Mouse (Mus musculus) thymus, adult 18-20 months (tissue): ENCODE results near the gene Armt1.

Experiments
- DNase-seq, 2 experiments: peaks; one replicate each; pipeline ENCODE4 v3.0.0; 2022; ENCODE audit warnings: mixed read lengths in 2 of 2

Armt1 gene

DNA sequence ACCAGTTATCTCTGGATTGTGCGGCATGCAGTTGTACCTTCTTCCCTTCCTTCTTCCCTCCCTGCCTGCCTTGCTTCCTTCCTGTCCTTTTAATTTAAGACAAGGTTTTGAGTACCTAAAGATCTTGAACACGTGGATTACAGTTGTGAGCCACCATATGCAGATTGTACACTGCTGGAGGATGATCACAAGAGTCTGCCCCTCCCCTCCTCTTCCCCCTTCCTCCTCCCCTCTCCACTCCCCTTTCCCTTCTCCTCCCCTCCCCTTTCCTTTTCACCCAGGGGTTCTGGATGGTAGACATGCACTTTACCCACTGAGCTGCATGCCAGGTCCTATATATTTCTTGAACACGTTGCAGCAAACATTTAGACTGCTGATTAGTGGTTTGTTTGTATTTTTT is 3.1 kb downstream of the Armt1 start:
- DNase-seq = no peak

DNA sequence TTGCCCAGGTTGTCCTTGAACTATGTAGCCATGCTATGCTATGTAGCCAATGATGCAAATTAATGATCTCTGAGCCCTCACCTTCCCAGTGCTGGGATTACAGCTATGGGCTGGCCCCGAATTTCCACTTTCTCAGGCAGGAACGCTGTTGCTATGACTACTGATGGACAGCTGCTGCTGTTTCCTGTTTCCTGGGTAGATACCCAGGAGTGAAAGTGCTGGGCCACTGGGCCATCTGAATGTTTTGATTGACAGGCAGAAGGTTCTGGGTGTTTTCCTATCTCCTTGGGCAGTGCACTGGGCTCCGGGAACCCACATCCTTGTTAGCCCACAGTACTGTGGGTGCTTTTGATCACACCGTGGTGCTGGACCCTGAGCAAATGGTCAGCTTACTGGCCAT is 24.1 kb downstream of the Armt1 start:
- DNase-seq = no peak

DNA sequence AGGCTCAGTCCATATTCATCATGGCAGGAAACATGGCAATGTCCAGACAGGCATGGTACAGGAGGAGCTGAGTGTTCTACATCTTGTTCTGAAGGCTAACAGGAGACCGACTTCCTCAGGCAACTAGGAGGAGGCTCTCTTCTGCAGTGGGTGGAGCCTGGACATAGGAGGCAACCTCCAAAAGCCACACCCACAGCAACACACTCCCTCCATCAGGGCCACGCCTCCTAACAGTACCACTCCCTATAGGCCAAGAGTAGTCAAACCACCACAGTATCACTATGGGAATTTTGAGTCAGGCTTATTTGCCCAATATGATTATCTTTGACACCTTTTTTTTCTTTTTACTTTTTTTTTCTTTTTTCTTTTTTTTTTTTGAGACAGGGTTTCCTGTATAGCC is 27.9 kb downstream of the Armt1 start:
- DNase-seq = no peak

DNA sequence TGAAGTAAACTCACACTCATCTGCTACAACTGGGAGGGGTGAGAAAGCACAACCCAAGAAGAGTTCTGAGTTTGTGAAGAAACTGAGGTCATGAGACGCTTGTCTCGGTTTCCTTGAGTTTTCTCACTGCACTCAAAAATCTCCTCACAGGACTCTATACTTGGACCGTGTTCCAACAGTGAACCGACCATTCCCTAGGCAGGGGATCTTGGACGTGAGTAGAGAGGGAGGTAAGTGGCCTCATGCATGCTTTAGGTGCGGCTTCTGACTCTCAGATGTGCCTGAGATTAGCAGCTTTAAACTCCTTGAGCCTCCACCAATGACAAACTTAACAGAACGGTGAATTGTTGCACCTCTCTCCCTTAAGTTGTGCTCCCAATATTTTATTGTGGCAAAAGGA is 33.5 kb downstream of the Armt1 start:
- no peak for DNase-seq

DNA sequence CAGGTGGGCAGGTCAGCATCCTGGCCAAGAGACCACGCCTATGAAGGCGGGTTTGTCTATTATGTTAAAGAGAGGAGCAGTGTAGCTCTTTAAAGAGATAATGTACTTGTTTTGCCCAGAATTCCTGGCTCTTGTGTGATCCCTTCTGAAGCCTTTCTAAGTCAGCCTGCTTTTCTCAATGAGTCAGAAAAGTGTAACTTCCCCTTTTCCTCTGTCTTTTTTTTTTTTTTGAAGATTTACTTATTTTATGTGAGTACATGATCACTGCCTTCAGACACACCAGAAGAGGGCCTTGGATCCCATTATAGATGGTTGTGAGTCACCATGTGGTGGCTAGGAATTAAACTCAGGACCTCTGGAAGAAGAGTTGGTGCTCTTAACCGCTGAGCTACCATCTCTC is 37.1 kb downstream of the Armt1 start:
- DNase-seq = no peak

DNA sequence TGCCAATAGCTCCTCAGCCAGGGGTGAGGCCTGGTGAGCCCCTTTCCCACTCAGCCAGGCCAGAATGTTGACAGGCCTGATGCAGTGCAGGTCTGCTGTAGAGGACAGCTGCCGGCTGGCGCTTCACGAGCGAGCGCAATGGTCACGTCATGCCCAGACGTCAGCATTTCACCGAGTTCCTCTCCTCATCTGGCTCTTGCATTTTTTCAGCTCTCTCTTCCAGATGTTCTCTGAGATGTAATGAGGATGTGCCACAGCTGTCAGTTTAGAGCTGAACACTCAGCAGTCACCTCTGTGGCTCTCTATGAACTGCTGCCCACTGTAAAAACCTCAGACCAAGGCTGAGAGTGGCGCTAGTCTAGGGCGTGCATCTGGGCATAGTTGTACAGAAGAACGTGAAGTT is 41.3 kb downstream of the Armt1 start:
- DNase-seq = no peak

DNA sequence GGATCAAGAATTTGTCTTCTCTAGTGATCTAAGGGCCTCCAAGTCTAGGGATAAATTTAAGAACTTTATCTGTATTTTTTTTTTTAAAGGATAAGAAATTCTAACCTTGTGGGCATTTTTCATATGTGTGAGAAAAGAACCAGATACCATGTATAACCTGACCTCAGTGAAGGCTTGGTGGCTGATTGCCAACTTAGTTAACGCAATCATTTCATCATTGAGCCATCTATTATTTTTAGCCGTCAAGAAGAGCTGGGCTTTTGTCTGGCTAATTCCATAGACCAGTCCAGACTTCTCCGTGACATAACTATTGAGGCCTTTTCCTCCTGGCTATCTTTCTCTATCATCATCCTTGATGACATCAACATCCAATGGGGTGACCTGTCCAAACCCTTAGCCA is 43.2 kb downstream of the Armt1 start:
- DNase-seq = no peak

DNA sequence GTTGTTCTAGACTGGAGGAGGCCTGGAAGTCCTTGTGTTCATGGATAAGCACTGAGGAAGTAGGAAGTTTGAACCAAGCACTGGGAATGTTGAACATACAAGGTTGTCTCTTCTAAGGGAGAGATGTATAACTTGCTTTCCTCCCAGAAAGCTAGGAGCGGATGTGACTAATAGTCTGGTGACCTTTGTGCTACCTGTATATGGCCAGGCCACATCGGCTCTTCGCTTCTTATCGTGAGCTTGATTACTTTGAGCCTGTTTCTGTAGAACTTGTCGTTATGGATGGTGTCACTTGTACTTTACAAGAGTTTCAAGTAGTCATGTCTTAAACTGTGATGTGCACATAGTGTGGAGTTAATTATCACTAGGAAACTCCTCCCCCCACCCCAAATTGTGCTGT is 44.3 kb downstream of the Armt1 start:
- DNase-seq = no peak

DNA sequence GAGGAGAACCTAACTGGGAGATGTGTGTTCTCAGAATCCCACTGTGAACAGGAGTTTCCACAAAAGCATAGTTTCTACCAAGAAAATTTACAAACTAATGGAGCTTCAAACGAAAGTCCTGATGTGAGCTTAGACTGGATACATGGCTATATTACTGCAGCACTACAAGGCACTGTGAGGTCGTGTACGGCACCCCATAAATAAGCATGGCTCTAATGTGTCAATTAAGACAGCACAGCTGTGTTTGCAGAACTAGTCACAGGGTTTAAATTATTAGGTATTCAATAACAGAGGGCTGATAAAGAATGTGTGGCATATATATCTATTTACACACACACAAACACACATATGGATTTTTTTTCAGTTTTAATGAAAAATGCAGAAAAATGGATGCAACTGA is 48.7 kb downstream of the Armt1 start:
- no peak for DNase-seq

DNA sequence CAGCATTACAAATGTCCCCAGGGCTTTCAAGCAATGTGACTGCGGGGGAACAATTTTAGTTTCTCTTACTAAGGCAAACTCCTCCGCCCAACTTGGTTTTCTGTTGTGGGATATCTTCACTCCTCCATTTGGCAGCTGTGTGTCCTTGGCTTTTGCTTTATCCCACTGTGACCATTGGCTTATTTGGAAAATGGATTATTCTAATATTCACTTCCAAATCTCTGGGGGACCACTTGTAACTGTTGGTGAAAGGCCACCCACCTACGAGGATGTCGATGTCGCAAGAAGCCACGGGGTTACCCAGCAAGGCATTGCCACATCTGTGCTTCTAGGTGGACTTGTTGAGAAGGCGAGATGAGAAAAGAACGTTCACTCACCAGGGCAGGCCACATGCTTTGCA is 49.4 kb downstream of the Armt1 start:
- DNase-seq = no peak

DNA sequence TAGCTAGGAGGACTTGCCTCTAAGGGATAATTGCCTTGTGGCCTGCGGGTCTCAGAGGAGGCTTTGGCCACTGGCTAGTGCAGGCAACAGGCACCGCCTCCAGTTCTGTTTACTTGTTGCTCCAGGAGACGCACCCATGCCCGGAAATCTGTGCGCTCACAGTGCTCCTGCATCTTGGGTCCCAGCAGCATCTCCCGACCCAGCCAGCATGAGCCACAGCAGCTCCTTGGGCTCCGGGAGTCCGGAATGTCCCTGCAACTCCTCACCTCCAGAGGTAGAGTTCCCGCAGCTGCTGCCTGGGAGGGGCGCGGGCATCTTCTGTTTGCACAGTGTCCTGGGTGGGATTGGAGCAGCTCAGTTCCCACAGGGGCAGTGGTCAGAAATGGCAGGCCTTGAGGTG is 50.1 kb downstream of the Armt1 start, which contains the start of gene Ccdc170:
Gene Ccdc170, plus strand, starts transcription at position 148 of the 400 bp plus-strand sequence.
- no peak for DNase-seq

DNA sequence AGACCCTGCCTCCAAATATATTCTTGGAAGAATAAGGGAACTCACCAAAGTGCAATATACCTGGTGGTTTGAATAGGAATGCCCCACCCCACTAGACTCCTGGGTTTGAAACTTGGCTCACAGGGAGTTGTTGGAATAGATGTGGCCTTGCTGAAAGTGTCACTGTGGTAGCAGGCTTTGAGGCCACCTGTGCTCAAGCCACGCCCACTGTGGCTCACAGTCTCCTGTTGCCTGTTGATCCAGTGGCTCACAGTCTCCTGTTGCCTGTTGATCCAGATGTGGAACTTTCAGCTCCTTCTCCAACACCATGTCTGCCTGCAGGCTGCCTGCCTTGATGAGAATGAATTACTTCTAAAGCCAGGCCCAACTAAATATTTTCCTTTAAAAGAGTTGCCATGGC is 51.6 kb downstream of the Armt1 start:
- DNase-seq = no peak

DNA sequence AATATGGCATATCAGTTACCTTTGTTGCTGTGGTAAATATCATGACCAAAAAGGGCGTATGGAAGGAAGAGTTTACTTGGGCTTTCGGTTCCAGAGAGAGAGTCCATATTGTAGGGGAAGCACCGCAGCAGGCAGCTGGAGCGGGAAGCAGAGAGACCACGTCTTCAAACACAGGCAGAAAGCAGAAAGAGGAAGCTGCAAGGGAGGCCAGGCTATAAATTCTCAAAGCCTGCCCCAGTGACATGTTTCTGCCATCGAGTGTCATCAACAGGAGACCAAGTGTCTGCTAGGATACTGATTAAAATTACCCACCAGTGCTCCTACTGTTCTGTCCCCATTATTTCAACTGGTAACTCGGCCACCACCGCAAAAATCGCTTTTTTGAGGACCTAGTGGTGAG is 52.7 kb downstream of the Armt1 start:
- no peak for DNase-seq

DNA sequence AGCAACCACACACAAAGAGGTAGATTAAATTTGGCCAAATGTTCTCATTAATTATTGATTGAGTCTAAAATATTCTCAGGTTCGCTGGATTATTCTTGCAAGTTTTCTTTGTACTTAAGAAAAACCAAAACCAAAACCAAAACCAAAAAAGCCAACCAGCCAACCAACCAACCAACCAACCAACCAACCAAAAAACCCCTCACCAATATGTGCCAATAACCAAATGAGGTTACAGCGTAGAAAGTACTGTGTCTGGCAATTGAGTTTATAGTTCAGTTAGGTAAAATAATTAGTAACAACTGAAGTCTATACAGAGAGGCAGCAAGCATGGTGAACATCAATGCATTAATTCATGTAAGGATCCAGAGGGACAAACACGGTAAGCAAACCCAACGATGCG is 57.6 kb downstream of the Armt1 start:
- DNase-seq = no peak

DNA sequence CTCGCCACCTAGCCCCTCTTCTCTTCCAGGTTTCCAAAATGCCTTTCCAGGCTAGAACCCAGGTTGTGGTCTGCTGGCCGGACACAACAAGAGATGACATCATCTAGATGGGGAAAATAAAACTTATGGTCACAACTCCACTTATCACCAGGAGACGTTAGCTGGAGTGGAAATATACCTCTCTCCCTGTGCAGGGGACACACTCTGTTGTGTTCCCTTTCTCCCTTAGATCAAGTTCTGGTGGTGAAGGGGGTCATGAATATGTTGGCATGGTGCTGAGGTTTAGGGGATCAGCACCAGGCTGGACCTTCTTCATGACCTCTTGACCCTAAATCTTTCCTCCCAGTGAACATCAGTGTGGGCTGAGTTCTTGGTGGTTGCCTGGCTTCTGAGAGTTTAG is 59.0 kb downstream of the Armt1 start:
- DNase-seq = no peak

DNA sequence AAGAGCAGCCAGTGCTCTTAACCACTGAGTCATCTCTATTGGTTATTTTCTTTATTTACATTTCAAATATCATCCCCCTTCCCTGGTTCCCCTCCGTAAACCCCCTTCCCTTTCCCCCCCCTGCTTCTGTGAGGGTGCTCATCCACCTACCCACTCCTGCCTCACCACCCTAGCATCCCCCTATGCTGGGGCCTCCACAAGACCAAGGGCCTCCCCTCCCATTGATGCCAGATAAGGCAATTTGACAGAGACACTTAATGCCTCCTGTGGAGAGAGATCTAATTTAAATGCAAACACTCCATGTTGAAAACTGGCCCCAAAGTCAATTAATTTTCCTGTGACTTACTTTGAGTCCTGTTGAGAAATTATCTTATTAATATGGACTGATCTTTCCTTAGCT is 59.8 kb downstream of the Armt1 start:
- no peak for DNase-seq

DNA sequence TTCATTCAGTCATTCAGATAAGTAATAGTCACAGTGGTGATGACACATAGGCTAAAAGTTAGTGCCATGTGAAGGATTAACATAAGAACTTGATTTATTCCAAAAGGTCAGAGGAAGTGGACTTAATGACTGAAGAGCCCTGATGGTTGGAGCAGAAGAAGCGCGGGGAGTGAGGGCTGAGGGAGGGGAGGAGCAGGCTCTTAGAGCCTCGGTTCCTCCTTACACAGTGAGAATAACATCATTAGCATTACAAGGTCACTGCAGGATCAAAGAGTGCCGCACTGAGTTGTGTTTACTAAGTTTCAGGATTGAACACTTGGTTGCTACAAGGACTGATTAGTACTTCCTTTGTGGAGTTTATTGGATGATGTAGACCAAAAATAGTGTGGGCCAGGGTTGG is 60.6 kb downstream of the Armt1 start:
- DNase-seq = no peak

DNA sequence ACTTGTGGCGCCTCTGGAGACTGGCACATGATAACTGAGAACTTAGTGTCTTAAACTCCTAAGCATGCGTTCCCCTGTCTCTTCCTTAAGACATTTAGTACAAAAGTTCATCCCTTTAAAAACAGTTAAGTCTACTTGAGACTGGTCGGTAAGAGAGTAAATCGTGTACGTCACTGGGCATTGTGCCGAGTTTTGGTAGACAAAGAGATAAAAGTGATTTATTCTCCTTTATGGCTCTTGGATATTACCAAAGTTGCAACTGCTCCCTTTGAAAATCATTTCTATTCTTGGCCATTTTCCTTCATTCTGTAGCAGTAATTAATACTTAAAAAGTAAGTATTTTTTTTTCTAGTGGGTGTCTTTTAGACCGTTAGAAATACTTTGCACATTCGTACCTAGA is 71.0 kb downstream of the Armt1 start:
- DNase-seq = no peak
